Mouse (Mus musculus) erythroblast, adult 5-6 weeks (primary cell): ENCODE results near the gene Rsrp1. TPM values are rescaled to one million over a fixed set of nuclear protein-coding genes. Genes with fewer than 3 reads are reported as not detected.

Source experiments
- ATAC-seq: replicated peaks from 2 replicates; pipeline ENCODE4 v1.8.0; 2016; ENCODE audit warnings: moderate number of reproducible peaks, mild to moderate bottlenecking, moderate TSS enrichment, inconsistent platforms; ENCODE audit not compliant: poor library complexity, low FRiP score, severe bottlenecking
- total RNA-seq, 2 experiments: library from RNA; stranded (forward) in 1 of 2; stranded (reverse) in 1 of 2; fragments of 150-400 nt in 1 of 2; fragments of 200-764, 138-1000 nt in 1 of 2; gene quantifications; 2 replicates each; pipeline versions ENCODE4 v1.2.3 to v1.2.4; 2015 to 2017; ENCODE audit warnings: low replicate concordance in 2 of 2

Rsrp1 gene
- total RNA-seq, 2 experiments from 2014 or later, result 1,104 to 2,585 TPM

DNA sequence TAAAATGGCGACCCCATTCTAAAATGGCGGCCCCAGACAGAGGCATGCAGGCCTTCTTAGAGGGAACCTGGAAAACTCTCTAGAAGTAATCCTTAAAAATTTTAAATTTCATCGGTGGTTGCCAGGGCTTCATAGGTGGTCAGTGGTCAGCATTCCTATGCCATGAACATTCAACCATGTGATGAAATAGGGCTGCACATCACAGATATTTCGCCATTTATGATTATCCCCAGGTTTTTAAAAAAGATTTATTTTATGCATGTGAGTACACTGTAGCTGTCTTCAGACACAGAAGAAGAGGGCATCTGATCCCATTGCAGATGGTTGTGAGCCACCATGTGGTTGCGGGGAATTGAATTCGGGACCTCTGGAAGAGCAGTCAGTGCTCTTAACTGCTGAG, 2.8 kb upstream of the Rsrp1 start:
- no peak for ATAC-seq

DNA sequence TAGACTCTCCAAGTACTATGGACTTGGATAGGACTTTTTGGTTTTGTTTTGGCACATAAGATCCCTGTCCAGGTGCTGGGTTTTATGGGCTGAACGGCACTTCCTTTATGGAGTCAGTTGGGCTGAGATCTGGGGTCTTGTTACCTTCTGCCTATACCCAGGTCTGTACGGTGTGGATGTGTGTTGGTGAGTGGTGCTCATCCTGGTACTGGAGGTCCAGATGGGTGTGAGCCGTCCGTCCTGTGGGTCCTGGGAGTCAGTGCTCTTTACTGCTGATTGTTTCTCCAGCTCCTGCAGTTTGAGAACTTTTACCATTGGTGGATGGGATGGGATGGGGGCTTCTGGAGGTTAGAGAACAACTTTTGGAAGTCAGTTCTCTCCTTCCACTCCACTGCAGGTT, 1.7 kb upstream of the Rsrp1 start:
- no peak for ATAC-seq

DNA sequence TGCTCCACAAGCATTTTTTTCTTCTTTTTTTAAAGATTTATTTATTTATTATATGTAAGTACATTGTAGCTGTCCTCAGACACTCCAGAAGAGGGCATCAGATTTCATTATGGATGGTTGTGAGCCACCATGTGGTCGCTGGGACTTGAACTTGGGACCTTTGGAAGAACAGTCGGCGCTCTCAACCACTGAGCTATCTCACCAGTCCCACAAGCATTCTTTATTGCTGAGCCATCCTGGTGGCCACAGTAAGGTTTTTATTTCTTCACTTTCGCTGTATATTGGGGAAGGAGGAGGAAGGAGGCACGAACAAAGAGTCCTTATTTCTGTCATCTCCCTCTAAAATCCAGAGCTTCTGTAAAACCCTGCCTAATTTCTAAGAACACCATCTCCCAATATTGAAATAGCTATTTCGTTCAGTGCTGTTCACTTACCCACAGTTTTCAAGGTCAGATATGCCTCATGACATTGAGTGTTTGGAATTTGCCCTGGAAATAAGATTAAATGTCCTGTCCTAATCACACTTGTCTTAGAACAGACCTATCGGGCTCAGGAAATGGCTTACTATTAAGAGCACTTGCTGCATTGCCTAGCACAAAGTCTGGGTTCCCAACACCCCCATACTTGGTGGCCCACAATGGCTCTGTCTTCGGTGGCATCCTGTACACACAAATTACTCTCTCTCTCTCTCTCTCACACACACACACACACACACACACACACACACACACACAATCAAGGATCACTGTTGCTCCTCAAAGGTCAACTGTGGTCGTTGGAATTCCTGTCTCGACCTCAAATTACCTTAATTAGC, 1.1 kb upstream of the Rsrp1 start:
- no peak for ATAC-seq

- ATAC-seq, result peak; percentile 50
Observed at GRCm38 (mm10) chr4:134922925-134923244, 507 bp upstream of the Rsrp1 start.

GRCm38 (mm10) chr4:134924019-134924741, 788 bp downstream of the Rsrp1 start:
- peak; percentile 65 for ATAC-seq

- ATAC-seq, result no peak
Observed at GRCm38 (mm10) chr4:134925206-134925605, 1.8 kb downstream of the Rsrp1 start.

- no peak for ATAC-seq
Observed at GRCm38 (mm10) chr4:134927815-134928463, 4.5 kb downstream of the Rsrp1 start.

DNA sequence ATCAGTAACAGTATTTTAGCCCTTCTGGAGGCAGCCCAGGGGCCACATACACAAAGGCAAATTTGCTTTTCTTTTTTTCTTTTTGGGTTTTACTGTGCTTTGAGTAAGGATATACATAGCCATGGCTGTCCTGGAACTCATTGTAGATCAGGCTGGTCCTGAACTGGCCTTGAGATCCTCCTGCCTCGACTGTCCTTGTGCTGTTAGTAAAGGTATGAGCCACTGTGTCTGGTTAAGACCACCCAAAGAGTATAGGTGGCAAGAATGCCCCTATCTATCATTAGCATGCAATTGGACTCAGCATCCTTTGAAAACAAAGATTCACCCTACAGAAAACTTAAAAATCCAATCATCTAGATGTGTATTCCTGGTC, 5.1 kb downstream of the Rsrp1 start:
- no peak for ATAC-seq

GRCm38 (mm10) chr4:134929536-134929935, 6.1 kb downstream of the Rsrp1 start:
- no peak for ATAC-seq

GRCm38 (mm10) chr4:134930190-134930589, 6.8 kb downstream of the Rsrp1 start:
- peak; percentile 19; the same call in 1 of the 2 replicates for ATAC-seq

- ATAC-seq, result peak; percentile 84
Observed at GRCm38 (mm10) chr4:134930684-134931481, 7.5 kb downstream of the Rsrp1 start, which contains the start of gene Syf2. Gene Syf2 (plus strand): TSS chr4:134930898.

- ATAC-seq, result no peak
Observed at GRCm38 (mm10) chr4:134937240-134938176, 14.1 kb downstream of the Rsrp1 start.

- no peak for ATAC-seq
Observed at GRCm38 (mm10) chr4:134939900-134940299, 16.5 kb downstream of the Rsrp1 start.

DNA sequence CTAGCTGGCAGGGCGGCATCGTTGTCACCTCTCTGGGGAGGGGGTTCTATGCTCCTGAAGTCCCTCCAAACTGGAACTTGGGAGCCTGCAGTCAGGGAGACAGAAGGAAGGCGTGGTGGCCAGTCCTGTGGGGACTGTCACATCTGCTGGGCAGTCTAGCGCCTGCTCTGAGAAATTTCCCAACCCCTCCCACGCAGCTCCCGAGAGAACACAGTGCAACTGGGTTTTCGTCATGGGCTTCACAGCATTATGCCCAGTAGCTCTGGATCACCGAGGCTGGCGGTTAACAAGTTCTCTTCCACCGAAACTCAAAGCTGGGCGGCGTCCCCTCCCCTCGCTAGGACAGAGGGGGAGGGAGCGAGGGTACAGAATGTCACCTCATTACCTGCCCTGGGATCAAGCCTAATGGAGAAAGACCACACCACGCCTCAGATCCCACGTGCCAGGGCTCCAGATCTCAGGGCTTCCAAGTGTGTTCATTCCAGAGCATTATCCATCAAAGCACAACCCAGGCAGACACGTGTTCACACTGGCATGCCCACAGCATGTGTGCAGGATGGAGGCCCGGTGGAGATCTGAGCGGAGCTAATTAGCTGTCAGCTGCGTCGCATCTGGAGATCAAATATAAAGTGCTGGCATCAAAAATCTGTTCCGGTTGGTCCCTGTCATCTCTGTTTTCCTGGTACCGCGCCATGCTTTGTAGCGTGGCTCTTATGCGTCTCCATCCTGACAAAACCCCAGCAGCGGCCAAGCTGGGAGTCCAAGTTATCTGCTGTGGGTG, 20.6 kb downstream of the Rsrp1 start:
- ATAC-seq, result no peak

GRCm38 (mm10) chr4:134946024-134946744, 22.8 kb downstream of the Rsrp1 start:
- ATAC-seq, result peak; percentile 87

DNA sequence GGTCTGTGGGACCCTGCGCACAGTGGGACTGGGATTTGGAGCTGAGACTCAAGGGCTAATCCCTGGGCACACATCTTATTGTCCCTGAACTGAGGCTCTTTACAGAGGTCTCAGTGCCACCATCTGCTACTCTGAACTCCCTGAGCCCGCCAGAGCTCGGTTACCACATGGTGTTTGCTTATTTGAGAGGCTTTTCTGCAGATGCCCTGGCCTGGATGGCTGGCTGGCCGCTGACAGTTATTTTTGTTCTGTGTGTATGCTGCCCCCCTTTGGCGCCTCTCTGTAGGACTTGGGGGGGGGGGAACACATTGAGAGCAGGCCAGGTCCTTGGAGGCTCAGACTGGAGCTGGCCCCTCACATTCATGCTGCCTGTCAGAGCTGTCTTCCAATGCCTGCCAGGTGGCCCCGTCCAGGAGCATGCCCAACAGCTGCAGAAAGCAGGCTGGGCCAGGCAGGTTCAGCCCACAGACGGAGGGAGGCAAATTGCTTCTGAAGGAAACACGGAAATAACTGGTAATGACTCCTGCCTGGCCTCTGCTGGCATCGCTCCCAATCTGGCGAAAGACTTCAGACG, 27.2 kb downstream of the Rsrp1 start:
- ATAC-seq, result no peak

DNA sequence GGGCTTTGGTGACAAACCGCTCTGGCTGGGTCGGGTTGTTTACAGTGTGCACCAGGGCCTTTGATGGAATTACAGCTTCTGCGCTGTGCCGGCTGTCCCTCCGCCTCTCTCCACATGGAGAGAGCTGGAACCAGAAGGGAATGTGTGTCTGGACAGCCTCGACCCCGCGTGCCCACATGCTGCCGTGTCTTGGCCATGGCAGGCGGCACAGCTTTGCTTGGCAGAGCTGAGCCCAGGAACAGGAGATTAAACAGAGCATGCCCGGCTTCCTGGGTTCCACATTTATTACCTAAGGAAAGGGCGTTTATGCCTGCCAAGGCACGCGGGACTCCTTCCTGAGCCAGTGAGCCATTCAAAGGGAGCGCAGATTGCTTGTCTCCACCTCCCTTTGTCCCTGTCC, 31.1 kb downstream of the Rsrp1 start:
- ATAC-seq, result no peak
